Mouse (Mus musculus) forebrain, embryonic 14.5 days (tissue): Measurements from ENCODE around the gene Rnf146. TPM values are rescaled to one million over a fixed set of nuclear protein-coding genes. Genes with fewer than 3 reads are reported as not detected.

ENCODE experiments used
- ATAC-seq: fragments of 200-750 bp; cut with Nextera tagmentation; 2 replicates; pipeline ENCODE4 v1.8.0; 2017; ENCODE audit warnings: mild to moderate bottlenecking, moderate library complexity
- DNase-seq: peaks from one replicate; pipeline ENCODE4 v3.0.0-alpha.2; 2015; ENCODE audit warnings: low spot score
- H3K27ac ChIP-seq: fragments of 300-500 bp; sonication (generic); 2 replicates; pipeline ENCODE4 v1.5.1; 2014; ENCODE audit warnings: low read depth, mild to moderate bottlenecking, control low read depth, low read length, moderate library complexity
- H3K27me3 ChIP-seq: fragments of 300-500 bp; sonication (generic); replicated peaks from 2 replicates; pipeline ENCODE4 v1.6.1; 2014; ENCODE audit warnings: low read length, control low read depth, mixed read lengths; ENCODE audit not compliant: control insufficient read depth, insufficient read depth
- H3K36me3 ChIP-seq: fragments of 300-500 bp; sonication (generic); 2 replicates; pipeline ENCODE4 v1.6.1; 2014; ENCODE audit warnings: low read length, control low read depth; ENCODE audit not compliant: control insufficient read depth, insufficient read depth
- H3K4me1 ChIP-seq: fragments of 300-500 bp; sonication (generic); 2 replicates; pipeline ENCODE4 v1.6.1; 2014; ENCODE audit warnings: antibody characterized with exemption, low read length, control low read depth; ENCODE audit not compliant: control insufficient read depth, insufficient read depth
- H3K4me2 ChIP-seq: fragments of 300-500 bp; sonication (generic); 2 replicates; pipeline ENCODE4 v1.6.1; 2014; ENCODE audit warnings: mild to moderate bottlenecking, control low read depth, low read length
- H3K4me3 ChIP-seq: fragments of 300-500 bp; sonication (generic); 2 replicates; pipeline ENCODE4 v1.5.1; 2014; ENCODE audit warnings: low read depth, low read length, control low read depth
- H3K9ac ChIP-seq: fragments of 300-500 bp; sonication (generic); 2 replicates; pipeline ENCODE4 v1.6.1; 2014; ENCODE audit warnings: mild to moderate bottlenecking, low read length, control low read depth, moderate library complexity
- H3K9me3 ChIP-seq: fragments of 300-500 bp; sonication (generic); replicated peaks from 2 replicates; pipeline ENCODE4 v1.6.1; 2016; ENCODE audit warnings: low read length, control low read depth, mixed read lengths; ENCODE audit not compliant: control insufficient read depth
- WGBS: fragments of 180-500 bp; shearing (Covaris S2); extraction: QIAGEN DNeasy Blood & Tissue Kit; methylation state at CpG from one replicate; pipeline ENCODE4 v1.1.7; 2014; 5-methylcytosine and 5-hydroxymethylcytosine counted together
- polyA plus RNA-seq: library from polyadenylated mRNA; unstranded; fragments of >200 nt; fragmentation: Nextera tagmentation; extraction: Ambion mirVana; gene quantifications from 2 replicates; pipeline ENCODE4 v1.2.1, GENCODE M21; 2014

Gene Rnf146
- polyA plus RNA-seq, 1 experiment from 2014 or later: 71.0 TPM

- no peak overlapping the region for H3K4me3 ChIP-seq
- 72% methylated on average over 4 of the region's 4 CpGs for WGBS
- no peaks in the 10 kb centered on the region; the same call in 1 of the 2 replicates for H3K4me1 ChIP-seq
- no peak for ATAC-seq
- H3K36me3 ChIP-seq: no peaks in the 10 kb centered on the region
- no peak overlapping the region for H3K9ac ChIP-seq
- H3K9me3 ChIP-seq: no peaks in the 10 kb centered on the region
- no peaks in the 10 kb centered on the region for H3K27me3 ChIP-seq
- peak; percentile 3 for DNase-seq
- H3K27ac ChIP-seq: no peak overlapping the region
- H3K4me2 ChIP-seq: peak overlapping the region; percentile 67; the same call in 1 of the 2 replicates
Measured at GRCm38 (mm10) chr10:29311480-29312219, 50.6 kb downstream of the Rnf146 start.

DNA sequence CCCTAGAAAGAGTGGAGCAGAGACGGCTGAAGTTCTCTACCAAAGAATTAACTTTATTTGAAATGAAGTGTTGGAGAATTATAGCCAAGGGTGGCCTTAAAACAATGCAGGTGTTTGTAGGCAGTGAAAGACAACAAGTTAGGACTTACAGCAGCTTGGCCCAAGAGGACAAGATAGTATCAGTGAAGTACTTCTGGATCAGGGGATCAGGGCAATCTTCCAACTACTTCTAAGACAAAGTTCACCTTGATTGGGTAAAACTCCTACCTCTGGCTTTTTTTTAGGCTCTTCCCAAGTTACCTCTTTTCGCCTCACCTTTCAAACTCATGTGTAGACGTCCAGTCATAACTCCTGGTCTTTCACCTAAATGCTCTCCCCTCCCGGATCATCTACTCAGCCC lies 60.0 kb downstream of the Rnf146 start:
- 90% methylated on average over 4 of the region's 4 CpGs for WGBS
- DNase-seq: no peak
- no peak for ATAC-seq
- Histone ChIP-seq H3K9me3 (no peaks in the 10 kb centered on the region), H3K4me2 (no peak overlapping the region), H3K4me1 (no peaks in the 10 kb centered on the region), H3K9ac (no peak overlapping the region), H3K27ac (no peak overlapping the region), H3K36me3 (no peaks in the 10 kb centered on the region), H3K27me3 (no peaks in the 10 kb centered on the region), H3K4me3 (no peak overlapping the region)

Other genes starting within 250 kb of the Rnf146 start
- 47.0 and 74.8 TPM in 2 replicates for gene Soga3, start 218.6 kb downstream of the Rnf146 start, polyA plus RNA-seq
- 8.3 and 14.9 TPM in 2 replicates for gene Gm49353, start 163.5 kb downstream of the Rnf146 start, polyA plus RNA-seq
- gene 9330159F19Rik, start 150.8 kb downstream of the Rnf146 start, polyA plus RNA-seq: 27.7 and 37.4 TPM in 2 replicates
- gene Echdc1, start 49.3 kb downstream of the Rnf146 start, polyA plus RNA-seq: 23.3 and 23.6 TPM in 2 replicates
- 21.3 and 21.5 TPM in 2 replicates for gene Rspo3, start 173.4 kb upstream of the Rnf146 start, polyA plus RNA-seq